Mouse (Mus musculus) brain, embryonic 18.5 days (tissue): ENCODE results near the gene Gnat1.

ENCODE experiments used
- DNase-seq: peaks from one replicate; pipeline ENCODE4 v3.0.0-alpha.2; 2012; ENCODE audit warnings: low read depth, low spot score

The Gnat1 gene

GRCm38 (mm10) chr9:107679501-107679900 is at the start of gene Gnat1:
Gene Gnat1, minus strand, starts transcription at chr9:107679712.
- no peak for DNase-seq

GRCm38 (mm10) chr9:107728919-107729670 is 49.6 kb upstream of the Gnat1 start:
- no peak for DNase-seq

GRCm38 (mm10) chr9:107727041-107727440 is 47.5 kb upstream of the Gnat1 start:
- no peak for DNase-seq

- DNase-seq: no peak
Observed at GRCm38 (mm10) chr9:107724796-107725195, 45.3 kb upstream of the Gnat1 start.

- DNase-seq: no peak
Observed at GRCm38 (mm10) chr9:107723794-107724531, 44.5 kb upstream of the Gnat1 start.

- no peak for DNase-seq
Observed at GRCm38 (mm10) chr9:107723292-107723691, 43.8 kb upstream of the Gnat1 start.

- DNase-seq: no peak
Observed at GRCm38 (mm10) chr9:107718781-107719540, 39.4 kb upstream of the Gnat1 start.

GRCm38 (mm10) chr9:107716951-107717350 is 37.4 kb upstream of the Gnat1 start:
- DNase-seq: no peak

- DNase-seq: no peak
Observed at GRCm38 (mm10) chr9:107715632-107716031, 36.1 kb upstream of the Gnat1 start.

GRCm38 (mm10) chr9:107714221-107714952 is 34.9 kb upstream of the Gnat1 start:
- no peak for DNase-seq

- DNase-seq: no peak
Observed at GRCm38 (mm10) chr9:107709697-107710483, 30.4 kb upstream of the Gnat1 start, which contains the start of gene Sema3f. Gene Sema3f, minus strand, starts transcription at chr9:107710475.

GRCm38 (mm10) chr9:107709096-107709696 is 29.7 kb upstream of the Gnat1 start:
- no peak for DNase-seq

- DNase-seq: no peak
Observed at GRCm38 (mm10) chr9:107708439-107709095, 29.1 kb upstream of the Gnat1 start.

- DNase-seq: no peak
Observed at GRCm38 (mm10) chr9:107707701-107708438, 28.4 kb upstream of the Gnat1 start.

GRCm38 (mm10) chr9:107706781-107707211 is 27.3 kb upstream of the Gnat1 start:
- no peak for DNase-seq

- no peak for DNase-seq
Observed at GRCm38 (mm10) chr9:107703337-107704122, 24.0 kb upstream of the Gnat1 start.

- DNase-seq: no peak
Observed at GRCm38 (mm10) chr9:107702606-107703185, 23.2 kb upstream of the Gnat1 start.

GRCm38 (mm10) chr9:107701594-107701993 is 22.1 kb upstream of the Gnat1 start:
- no peak for DNase-seq
